Mouse (Mus musculus): ENCODE measurements around the gene Eef1a1. TPM values are rescaled to one million over a fixed set of nuclear protein-coding genes. Genes with fewer than 3 reads are reported as not detected.

Gene Eef1a1
- total RNA-seq, 1 experiment from 2014 or later = 14,048 TPM

- no peak for ATAC-seq (replicated peaks; ENCODE audit: low read depth, poor library complexity, severe bottlenecking)
These were observed 58.5 kb downstream of the Eef1a1 start for GRCm38 (mm10) chr9:78430486-78430885.

GRCm38 (mm10) chr9:78429551-78429950 is 59.4 kb downstream of the Eef1a1 start:
- no peak for ATAC-seq (replicated peaks; ENCODE audit: low read depth, poor library complexity, severe bottlenecking)

- ATAC-seq (replicated peaks; ENCODE audit: low read depth, poor library complexity, severe bottlenecking) = no peak
These were observed 60.0 kb downstream of the Eef1a1 start for GRCm38 (mm10) chr9:78428870-78429432.

Other genes starting within 250 kb of the Eef1a1 start
- not detected in 2 replicates for gene Gm3776, start 232.0 kb downstream of the Eef1a1 start, total RNA-seq (2017)
- gene Gm10639, start 199.2 kb downstream of the Eef1a1 start, total RNA-seq (2017) = not detected in 2 replicates
- gene Omt2a, start 174.4 kb downstream of the Eef1a1 start, total RNA-seq (2017) = not detected in 2 replicates
- not detected in 2 replicates for gene Omt2b, start 161.6 kb downstream of the Eef1a1 start, total RNA-seq (2017)
- gene Gsta2, start 133.4 kb downstream of the Eef1a1 start, total RNA-seq (2017) = not detected in 2 replicates
- gene Dppa5a, start 121.0 kb downstream of the Eef1a1 start, total RNA-seq (2017) = not detected in 2 replicates
- not detected in 2 replicates for gene Ooep, start 110.4 kb downstream of the Eef1a1 start, total RNA-seq (2017)
- 0.37 and 0.82 TPM in 2 replicates for gene Ddx43, start 93.4 kb downstream of the Eef1a1 start, total RNA-seq (2017)
- 19.8 and 22.1 TPM in 2 replicates for gene Cgas, start 45.9 kb downstream of the Eef1a1 start, total RNA-seq (2017)
- gene Mto1, start 40.9 kb downstream of the Eef1a1 start, total RNA-seq (2017) = 28.3 and 49.4 TPM in 2 replicates
- 0.41 TPM in 1 of 2 replicates, not detected in the other for gene Gm17324, start 40.4 kb downstream of the Eef1a1 start, total RNA-seq (2017)
- gene Slc17a5, start 98.9 kb upstream of the Eef1a1 start, total RNA-seq (2017) = 5.9 and 8.7 TPM in 2 replicates
- not detected in 2 replicates for gene Cd109, start 126.4 kb upstream of the Eef1a1 start, total RNA-seq (2017)

All from common myeloid progenitor, adult 5-6 weeks (primary cell).